Mouse (Mus musculus) heart, postnatal 25 days (tissue): ENCODE measurements around the gene Prtn3. TPM values are rescaled to one million over a fixed set of nuclear protein-coding genes. Genes with fewer than 3 reads are reported as not detected.
A peak's percentile ranks its signal among the peaks of the same experiment; 100 is the strongest.

Experiments
- DNase-seq: peaks from one replicate; pipeline ENCODE4 v3.0.0; 2022; ENCODE audit warnings: low spot score
- intact Hi-C: fragments of 180-260 bp; cut with DNase I; formaldehyde crosslinking; loops from one replicate; pipeline ENCODE4 v1.15.1; 2025
- total RNA-seq, 2 experiments: library from RNA; stranded (reverse); gene quantifications; 2 replicates each; pipeline ENCODE4 v1.2.3; 2021

Gene Prtn3
- total RNA-seq, result under 1 TPM in 1 of 2 experiments, not detected in 1; 0.44 TPM

DNA sequence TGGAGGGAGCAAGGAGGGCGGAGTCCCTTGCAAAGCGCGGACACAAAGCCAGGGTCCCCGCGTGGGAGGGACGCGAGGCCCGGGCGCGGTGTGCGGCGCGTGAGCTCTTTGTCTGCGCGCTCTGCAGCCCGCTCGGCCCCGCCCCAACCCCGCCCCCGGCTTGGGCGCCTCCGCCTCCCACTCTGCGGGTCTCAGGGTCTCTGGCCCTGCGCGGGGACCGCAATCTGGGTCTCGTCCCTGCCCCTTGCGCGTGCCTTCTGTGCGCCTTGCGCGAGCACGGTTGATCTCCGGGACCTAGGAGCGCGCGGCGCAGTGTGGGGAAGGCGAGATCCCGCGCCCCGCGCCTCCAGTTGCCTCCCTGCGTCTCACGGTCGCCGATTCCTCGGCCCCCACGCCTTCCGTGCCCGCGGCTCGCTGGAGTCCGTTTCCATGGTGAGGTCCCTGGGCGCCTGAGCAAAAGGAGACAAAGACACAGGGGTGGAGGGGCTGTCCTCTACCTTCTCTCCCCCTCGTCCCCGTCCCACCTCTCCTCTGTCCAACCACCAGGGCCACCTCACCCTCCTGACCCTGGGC is at the start of gene Prtn3, which contains the start of gene Plppr3:
Gene Prtn3 (plus strand): TSS at position 187 of the 573 bp plus-strand sequence.
Gene Plppr3 (minus strand): TSS at position 345 of the 573 bp plus-strand sequence.
- intact Hi-C loops, result no loop called here

DNA sequence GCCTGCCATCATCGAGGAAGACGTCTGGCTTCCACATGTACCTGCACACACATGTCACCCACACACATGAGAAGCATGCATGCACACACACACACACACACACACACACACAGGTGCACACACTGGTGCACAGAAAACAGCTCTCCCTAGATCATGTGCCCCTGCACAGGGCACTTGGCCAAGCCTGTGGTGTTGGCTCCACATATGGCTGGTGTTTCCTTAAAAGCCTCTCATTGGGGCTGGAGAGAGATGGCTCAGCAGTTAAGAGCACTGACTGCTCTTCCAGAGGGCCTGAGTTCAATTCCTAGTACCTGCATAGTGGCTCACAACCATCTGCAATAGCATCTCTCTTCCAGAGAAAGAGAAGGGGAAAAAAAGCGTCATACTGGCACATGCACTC is 42.7 kb upstream of the Prtn3 start:
- intact Hi-C loops, result loop anchor here (5.0 kb wide), 1 partner anchor 36 kb away; no protein-coding TSS in a partner anchor
- no peak for DNase-seq

More for the DNA sequence above, at the start of gene Prtn3, which contains the start of gene Plppr3:
- DNase-seq, result no peak

- no peak for DNase-seq
- intact Hi-C loops, result loop anchor here (5.0 kb wide), 1 partner anchor 35 kb away; no protein-coding TSS in a partner anchor
Observed at GRCm38 (mm10) chr10:79832026-79832785, 42.1 kb upstream of the Prtn3 start.

DNA sequence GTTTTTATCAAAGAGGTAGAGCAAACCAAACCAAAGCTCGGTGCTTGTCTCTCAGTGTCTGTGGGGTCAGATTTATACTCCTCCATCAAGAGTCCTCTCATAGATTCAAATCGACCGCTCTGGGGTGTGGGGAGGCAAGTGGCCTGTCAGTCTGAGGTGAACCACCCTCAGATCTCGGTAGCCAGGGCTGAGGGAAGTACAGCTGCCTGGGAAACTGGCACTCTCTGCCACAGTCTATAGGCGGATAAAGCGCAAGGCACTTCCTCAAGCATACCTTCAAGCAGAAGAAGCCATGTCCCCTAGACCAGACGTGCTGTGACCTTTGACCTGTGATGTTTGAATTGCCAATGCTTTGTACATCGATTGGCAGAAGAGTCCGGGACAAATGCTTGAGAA is 41.5 kb upstream of the Prtn3 start:
- DNase-seq, result no peak
- intact Hi-C loops, result loop anchor here (5.0 kb wide), 1 partner anchor 35 kb away; no protein-coding TSS in a partner anchor

DNA sequence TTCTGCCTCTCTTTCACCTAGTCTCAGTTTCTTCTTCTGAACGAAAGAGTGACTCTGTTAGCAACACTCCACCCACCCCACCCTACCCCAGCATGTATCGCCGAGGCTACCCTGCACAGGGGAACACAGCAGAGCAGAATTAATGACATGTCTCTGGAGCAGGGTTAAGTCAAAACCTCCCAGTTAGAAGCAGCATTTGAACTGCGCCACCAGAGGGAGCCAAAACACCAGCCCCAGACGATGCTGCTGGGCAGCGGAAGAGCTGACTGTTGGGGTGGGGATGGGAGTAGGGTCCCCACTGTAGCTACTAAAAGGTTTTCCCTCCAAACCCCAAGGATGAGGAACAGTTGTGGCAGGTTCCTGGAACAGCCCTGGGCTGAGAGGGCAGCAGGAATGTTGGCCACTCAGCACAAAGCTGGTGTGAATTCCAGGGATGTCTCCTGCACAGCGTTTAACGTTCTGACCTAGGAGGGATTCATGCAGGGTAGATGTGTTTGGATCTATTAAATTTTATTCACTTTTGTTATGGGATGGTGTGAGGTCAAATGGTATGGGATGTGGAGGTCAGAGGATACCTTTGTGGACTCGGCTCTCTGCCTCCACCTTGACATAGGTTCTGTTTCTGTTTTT is 39.4 kb upstream of the Prtn3 start:
- intact Hi-C loops, result loop anchor here (1.0 to 5.0 kb wide), 4 partner anchors 32 to 122 kb away; no protein-coding TSS in a partner anchor
- DNase-seq, result no peak

GRCm38 (mm10) chr10:79836918-79837317 is 37.4 kb upstream of the Prtn3 start:
- DNase-seq, result no peak
- intact Hi-C loops, result no loop called here

DNA sequence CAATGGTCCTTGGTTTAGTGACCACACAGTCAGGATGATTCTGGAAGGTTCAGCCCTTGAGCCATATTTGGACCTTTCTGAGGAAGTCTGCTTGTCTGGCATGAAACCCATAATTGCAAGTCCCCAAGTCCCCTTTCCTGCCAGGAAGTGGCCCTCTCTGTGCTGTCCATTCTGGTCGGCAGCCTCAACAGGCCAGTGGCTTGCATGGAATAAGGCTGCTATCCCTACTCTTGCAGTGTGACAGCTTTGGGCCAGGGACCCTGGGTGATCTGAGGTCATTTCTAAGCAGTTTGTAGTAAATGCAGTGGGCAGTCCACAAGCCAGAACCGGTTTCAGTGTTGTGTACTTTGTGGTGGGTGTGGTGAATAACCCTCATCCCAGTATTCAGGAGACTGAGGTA is 36.1 kb upstream of the Prtn3 start:
- intact Hi-C loops, result no loop called here
- no peak for DNase-seq

DNA sequence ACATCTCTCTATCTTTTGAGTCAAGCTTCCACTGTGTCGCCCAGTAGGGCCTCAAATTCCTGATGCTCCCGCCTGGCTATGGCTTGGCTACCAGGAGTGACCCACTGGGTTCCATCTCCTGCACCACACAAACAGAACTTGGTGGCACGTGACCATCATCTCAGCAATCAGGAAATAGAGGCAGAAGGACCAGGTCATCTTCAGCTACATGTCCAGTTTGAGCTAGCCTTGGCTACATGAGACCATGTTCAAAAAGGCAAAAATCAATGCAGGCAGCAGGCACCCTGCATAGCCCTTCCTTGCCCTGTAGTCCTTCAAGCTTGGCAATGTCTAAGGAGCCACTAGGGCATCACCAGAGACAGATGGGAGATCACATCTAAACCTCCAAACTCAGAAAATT is 34.2 kb upstream of the Prtn3 start:
- intact Hi-C loops, result loop anchor here (2.0 kb wide), 1 partner anchor 17 kb away; no protein-coding TSS in a partner anchor
- no peak for DNase-seq

GRCm38 (mm10) chr10:79840644-79841551 is 33.4 kb upstream of the Prtn3 start:
- peak; percentile 65 for DNase-seq
- intact Hi-C loops, result loop anchor here (2.0 kb wide), 1 partner anchor 16 kb away; no protein-coding TSS in a partner anchor

DNA sequence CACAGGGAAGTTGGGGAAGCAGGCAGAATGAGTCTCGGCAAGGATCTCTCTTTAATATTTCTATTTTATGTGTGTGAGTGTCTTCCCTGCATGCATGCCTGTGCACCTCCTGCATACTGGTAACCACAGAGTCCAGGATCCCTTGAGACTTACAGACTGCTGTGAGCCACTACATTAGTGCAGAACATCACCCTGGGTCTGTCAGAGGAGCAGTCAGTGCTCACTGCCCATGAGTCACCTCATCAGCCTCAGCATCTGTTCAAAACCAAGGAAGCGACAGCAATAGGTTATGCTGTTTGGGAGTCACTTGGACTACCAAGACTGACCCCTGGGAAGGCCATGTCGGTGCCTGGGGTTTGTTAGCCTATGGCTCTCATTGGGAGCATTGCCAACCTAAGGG is 32.0 kb upstream of the Prtn3 start:
- intact Hi-C loops, result no loop called here
- DNase-seq, result no peak

DNA sequence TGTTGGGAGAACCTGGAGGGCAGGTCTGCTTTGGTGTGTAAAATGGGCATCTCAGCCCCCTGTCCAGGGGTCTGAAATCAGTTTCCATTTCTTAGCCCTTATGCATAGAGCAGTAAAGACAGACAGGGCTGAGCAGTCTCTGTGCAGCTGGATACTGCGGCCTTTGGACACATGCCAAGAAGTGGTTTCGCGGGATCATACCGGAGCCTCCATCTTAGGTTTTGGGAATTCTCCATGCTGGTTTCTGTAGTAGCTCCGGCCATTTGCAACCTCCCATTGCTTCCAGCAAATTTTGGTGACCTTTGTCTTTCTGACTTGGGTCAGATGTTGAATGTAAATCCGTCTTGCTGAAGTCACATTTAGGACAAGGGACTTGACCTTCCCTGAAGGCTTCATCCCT is 30.8 kb upstream of the Prtn3 start:
- DNase-seq, result no peak
- intact Hi-C loops, result no loop called here

- no peak for DNase-seq
- intact Hi-C loops, result no loop called here
Observed at GRCm38 (mm10) chr10:79846553-79846952, 27.7 kb upstream of the Prtn3 start.

GRCm38 (mm10) chr10:79849941-79850628 is 24.2 kb upstream of the Prtn3 start:
- intact Hi-C loops, result loop anchor here (10.0 kb wide), 1 partner anchor 295 kb away; the partner anchor contains the start of genes Cbarp and Midn
- no peak for DNase-seq

DNA sequence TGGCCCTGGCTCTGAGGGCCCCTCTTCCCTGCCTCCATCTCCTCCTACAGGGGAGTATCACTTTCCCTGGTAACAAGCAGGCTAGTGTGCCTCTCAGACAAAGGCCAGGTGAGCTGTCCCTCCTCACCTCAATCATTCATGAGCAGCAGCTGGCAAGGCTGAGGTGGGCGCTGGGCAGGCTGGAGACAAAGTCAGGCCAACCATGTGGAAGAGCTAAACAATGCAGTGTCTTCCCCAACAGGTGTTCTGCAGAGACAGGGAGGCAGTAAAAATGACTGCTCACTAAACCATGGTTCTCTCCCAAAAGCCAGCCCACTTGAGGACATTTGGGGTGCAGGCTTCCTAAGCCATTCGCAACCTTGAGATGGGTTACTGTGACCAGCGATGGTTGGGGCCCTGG is 22.6 kb upstream of the Prtn3 start:
- intact Hi-C loops, result loop anchor here (10.0 kb wide), 1 partner anchor 293 kb away; the partner anchor contains the start of genes Cbarp and Midn

DNA sequence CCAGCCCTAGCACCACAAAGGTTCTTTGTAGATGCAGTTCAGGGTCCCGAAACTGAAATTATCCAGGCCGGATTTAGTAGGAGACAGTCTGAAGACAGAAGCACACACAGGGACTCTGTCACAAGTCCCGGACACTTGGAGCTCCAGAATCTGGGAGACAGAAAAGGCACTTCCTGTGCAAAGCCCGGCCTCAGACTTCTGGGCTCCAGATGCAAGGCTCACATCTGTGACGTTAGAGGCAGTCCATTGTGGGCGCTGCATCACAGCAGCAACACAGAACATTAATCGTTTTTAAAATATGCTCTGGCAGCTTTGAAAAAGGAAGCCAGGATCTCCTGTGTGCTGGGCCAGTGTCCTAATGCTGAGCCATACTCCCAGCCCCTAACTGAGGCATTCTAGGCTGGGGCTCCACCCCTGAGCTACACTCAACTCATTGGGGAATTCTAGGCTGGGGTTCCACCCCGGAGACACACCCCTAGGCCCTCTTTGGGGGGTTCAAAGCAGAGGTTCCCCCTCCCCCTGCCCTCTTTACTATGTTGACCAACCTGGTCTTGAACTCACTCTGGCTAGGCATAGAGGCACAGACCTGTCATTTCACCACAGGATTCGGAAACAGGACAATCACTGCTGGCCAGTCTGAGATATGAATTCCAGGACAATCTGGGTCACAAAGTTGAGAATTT is 22.0 kb upstream of the Prtn3 start:
- peak; percentile 52 for DNase-seq

More for the DNA sequence above, 22.6 kb upstream of the Prtn3 start:
- no peak for DNase-seq

DNA sequence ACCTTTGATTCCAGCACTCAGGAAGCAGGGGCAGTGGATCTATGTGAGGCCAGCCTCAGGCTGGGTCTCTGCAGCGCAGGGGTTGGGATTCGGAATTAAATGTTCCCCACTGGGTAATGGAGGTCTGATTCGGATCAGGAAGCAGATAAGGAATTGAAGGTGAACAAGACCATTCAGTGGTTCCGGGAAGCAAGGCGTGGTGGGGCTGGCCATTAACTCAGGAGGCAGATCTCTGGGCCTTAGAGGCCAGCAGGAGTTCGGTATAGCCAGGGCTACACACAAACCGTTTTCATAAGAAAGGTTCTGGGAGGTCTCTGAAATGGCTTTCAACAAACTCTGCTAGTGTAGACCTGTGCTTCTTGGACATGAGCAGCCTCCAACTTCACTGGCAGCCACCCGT is 21.4 kb upstream of the Prtn3 start:
- no peak for DNase-seq
- intact Hi-C loops, result loop anchor here (10.0 kb wide), 1 partner anchor 292 kb away; the partner anchor contains the start of genes Cbarp and Midn

More for the DNA sequence above, 22.0 kb upstream of the Prtn3 start:
- intact Hi-C loops, result loop anchor here (10.0 kb wide), 1 partner anchor 293 kb away; the partner anchor contains the start of genes Cbarp and Midn

DNA sequence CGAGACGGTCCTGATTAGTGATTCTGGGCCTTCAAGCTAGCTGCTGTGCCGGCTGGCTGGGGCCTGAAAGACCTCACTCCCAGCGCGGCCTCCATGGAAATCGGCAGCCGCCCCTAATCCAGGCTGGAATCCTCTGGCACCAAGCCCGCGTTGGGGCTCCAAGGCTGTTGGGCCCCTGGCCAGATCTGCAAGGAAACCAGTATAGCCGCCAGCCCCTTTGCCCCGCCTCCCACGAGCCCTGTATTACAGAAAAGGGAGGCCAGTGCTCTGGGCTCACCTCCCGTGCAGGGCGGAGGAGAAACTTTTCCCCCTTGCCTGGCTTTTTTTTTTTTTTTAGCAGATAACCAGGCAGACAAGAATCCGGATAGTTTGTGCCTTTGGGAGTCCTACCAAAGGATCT is 20.9 kb upstream of the Prtn3 start:
- peak; percentile 93 for DNase-seq
- intact Hi-C loops, result loop anchor here (10.0 kb wide), 1 partner anchor 291 kb away; the partner anchor contains the start of genes Cbarp and Midn
